Mouse (Mus musculus) embryonic stem cell, embryonic (primary cell): Measurements from ENCODE around the gene Slc5a5.

ENCODE experiments used
- CTCF ChIA-PET, 4 experiments: fragments of 300-600 bp in 2 of 4; fragments of 350-600 bp in 2 of 4; sonication (Branson Sonifier 250); formaldehyde crosslinking; loops; one replicate each; lab custom pipeline; 2022; ENCODE audit warnings: inconsistent platforms in 2 of 4; lab: Charles Lee
- POLR2A ChIA-PET, 4 experiments: fragments of 300-600 bp in 2 of 4; fragments of 350-600 bp in 2 of 4; sonication (Branson Sonifier 250); formaldehyde crosslinking; loops; one replicate each; lab custom pipeline; 2022; ENCODE audit warnings: antibody characterized with exemption in 4 of 4, inconsistent platforms in 1 of 4; lab: Charles Lee

The Slc5a5 gene

GRCm38 (mm10) chr8:70834071-70834470 lies 58.5 kb downstream of the Slc5a5 start:
- ChIA-PET POLR2A (interaction anchor here in 3 of 4 experiments (0.7 to 4.8 kb wide), 18 partner anchors 10 to 211 kb away, joined by 3 to 36 read pairs (median 4); partner anchors contain the start of genes Jund (in 3 of the 3), Pgpep1 (in 1 of the 3) and Rpl18a (in 1 of the 3)), CTCF (interaction anchor here in 3 of 4 experiments (0.8 to 5.3 kb wide), 6 partner anchors 11 to 37 kb away, joined by 3 to 24 read pairs (median 11); no protein-coding TSS in a partner anchor)

DNA sequence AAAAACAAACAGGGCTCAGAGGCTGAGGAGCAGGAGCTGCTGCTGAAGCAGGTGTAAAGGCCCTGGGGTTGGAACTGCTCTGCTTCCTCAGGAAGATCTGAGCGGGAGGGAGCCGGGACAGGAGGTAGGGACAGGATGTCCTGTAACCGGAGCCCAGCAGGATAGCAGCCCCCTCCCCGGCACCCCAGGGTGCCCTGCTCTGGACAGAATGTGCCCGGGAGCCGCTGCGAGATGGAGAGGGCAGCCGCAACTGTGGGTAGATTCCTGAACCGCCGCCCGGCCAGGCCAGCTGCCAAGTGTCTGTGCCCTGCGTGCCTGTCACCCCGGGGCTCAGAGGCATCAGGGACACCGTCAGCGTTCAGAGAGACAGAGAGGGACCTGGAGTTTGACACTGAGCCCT lies 59.0 kb downstream of the Slc5a5 start:
- POLR2A ChIA-PET = interaction anchor here in 3 of 4 experiments (0.7 to 4.8 kb wide), 20 partner anchors 9 to 224 kb away, joined by 3 to 36 read pairs (median 4); partner anchors contain the start of genes Jund (in 3 of the 3), Gm3336 (in 1 of the 3), Pgpep1 (in 1 of the 3) and Rpl18a (in 1 of the 3)
- CTCF ChIA-PET = interaction anchor here in 3 of 4 experiments (0.8 to 5.3 kb wide), 6 partner anchors 11 to 36 kb away, joined by 3 to 24 read pairs (median 11); no protein-coding TSS in a partner anchor

DNA sequence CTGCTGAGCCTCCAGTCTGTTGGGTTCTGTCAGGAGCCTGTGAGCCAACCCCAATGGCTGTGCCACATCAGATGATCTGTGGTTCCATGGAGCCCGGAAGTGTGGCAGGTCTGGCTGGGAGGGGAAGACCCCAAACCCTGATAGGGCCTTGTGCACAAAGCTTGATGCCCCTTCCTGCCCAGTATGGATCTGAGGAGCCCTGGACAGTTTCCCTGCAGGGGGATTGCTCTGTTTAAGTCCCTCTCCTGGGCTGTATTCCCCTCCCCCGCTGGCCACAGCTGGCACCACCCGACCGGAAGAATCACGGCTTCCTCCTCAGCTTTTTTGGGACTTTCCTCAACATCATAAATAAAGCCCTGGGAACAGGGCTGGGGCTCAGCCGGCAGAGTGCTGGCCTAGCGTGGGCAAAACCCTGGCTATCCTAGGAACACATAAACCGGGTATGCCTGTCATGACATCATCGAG lies 59.5 kb downstream of the Slc5a5 start:
- POLR2A ChIA-PET = interaction anchor here in 2 of 4 experiments (0.7 to 4.8 kb wide), 19 partner anchors 9 to 223 kb away, joined by 3 to 36 read pairs (median 4); partner anchors contain the start of genes Jund (in 2 of the 2), Gm3336 (in 1 of the 2) and Pgpep1 (in 1 of the 2)

More for the DNA sequence above, 59.5 kb downstream of the Slc5a5 start:
- CTCF ChIA-PET = interaction anchor here in 3 of 4 experiments (0.8 to 5.3 kb wide), 5 partner anchors 11 to 12 kb away, joined by 7 to 24 read pairs (median 14); no protein-coding TSS in a partner anchor
